Mouse (Mus musculus): ENCODE results near the gene Tex26. TPM values are rescaled to one million over a fixed set of nuclear protein-coding genes. Genes with fewer than 3 reads are reported as not detected.

The Tex26 gene
- polyA plus RNA-seq, 1 experiment: 0.34 TPM

- Histone ChIP-seq H3K4me3 (replicated peaks; ENCODE audit: insufficient read depth, low read depth, low read length) (no peak overlapping the region), H3K27ac (ENCODE audit: insufficient read depth, low read length) (no peak overlapping the region), H3K4me1 (ENCODE audit: control insufficient read depth, insufficient read depth, low read length) (peaks cover 3% of the 10 kb centered on the region; the same call in 1 of the 2 replicates), H3K27me3 (ENCODE audit: control insufficient read depth, insufficient read depth, low read length) (no peaks in the 10 kb centered on the region; the same call in 1 of the 2 replicates)
- WGBS: 74% methylated on average over 13 of the region's 13 CpGs
- TF ChIP-seq CTCF (IDR thresholded peaks at IDR 0.05; ENCODE audit: borderline replicate concordance, insufficient read depth, low read depth, low read length) (no peak), POLR2A (IDR thresholded peaks at IDR 0.05; ENCODE audit: borderline replicate concordance, insufficient read depth, low read length) (no peak)
- no peak for DNase-seq
Observed at GRCm38 (mm10) chr5:149510323-149510722, 70.9 kb downstream of the Tex26 start.

- TF ChIP-seq CTCF (IDR thresholded peaks at IDR 0.05; ENCODE audit: borderline replicate concordance, insufficient read depth, low read depth, low read length) (no peak), POLR2A (IDR thresholded peaks at IDR 0.05; ENCODE audit: borderline replicate concordance, insufficient read depth, low read length) (no peak)
- 60% methylated on average over 3 of the region's 3 CpGs for WGBS
- H3K27ac ChIP-seq (ENCODE audit: insufficient read depth, low read length): no peak overlapping the region
- H3K4me1 ChIP-seq (ENCODE audit: control insufficient read depth, insufficient read depth, low read length): peaks cover 3% of the 10 kb centered on the region; the same call in 1 of the 2 replicates
- no peak overlapping the region for H3K4me3 ChIP-seq (replicated peaks; ENCODE audit: insufficient read depth, low read depth, low read length)
- DNase-seq: no peak
- no peaks in the 10 kb centered on the region; the same call in 1 of the 2 replicates for H3K27me3 ChIP-seq (ENCODE audit: control insufficient read depth, insufficient read depth, low read length)
Observed at GRCm38 (mm10) chr5:149512695-149513094, 73.2 kb downstream of the Tex26 start.

DNA sequence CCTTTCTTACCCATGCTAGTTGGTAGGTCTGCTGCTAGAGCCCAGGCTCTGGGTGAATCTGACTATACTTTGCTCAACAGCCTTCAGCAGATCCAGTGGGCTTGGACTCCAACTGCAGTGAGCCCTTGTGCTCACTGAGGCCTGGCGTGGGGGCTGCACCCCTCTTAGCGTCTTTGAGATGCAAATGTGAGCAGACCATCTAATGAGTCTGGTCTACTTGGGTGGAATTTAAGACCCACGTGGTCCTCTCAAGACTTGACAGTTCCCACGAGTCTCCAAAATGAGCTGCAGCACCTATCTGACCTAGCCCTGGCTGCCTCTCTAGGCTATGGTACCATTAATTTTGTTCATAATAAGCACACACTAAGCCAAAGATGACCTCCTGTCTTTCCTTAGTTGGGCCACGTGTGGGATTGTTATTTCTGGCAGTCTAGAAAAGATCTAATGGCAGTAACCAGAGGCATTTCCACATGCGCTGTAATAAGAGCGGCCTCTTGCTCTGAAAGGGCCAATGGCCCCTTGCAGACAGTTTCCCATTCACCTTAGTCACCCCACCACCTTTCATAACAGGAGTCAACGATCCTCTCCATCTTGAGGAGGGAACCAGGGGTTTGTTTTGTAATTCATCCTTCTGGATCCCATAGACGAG, 74.1 kb downstream of the Tex26 start:
- TF ChIP-seq POLR2A (IDR thresholded peaks at IDR 0.05; ENCODE audit: borderline replicate concordance, insufficient read depth, low read length): no peak
- TF ChIP-seq CTCF (IDR thresholded peaks at IDR 0.05; ENCODE audit: borderline replicate concordance, insufficient read depth, low read depth, low read length): no peak

DNA sequence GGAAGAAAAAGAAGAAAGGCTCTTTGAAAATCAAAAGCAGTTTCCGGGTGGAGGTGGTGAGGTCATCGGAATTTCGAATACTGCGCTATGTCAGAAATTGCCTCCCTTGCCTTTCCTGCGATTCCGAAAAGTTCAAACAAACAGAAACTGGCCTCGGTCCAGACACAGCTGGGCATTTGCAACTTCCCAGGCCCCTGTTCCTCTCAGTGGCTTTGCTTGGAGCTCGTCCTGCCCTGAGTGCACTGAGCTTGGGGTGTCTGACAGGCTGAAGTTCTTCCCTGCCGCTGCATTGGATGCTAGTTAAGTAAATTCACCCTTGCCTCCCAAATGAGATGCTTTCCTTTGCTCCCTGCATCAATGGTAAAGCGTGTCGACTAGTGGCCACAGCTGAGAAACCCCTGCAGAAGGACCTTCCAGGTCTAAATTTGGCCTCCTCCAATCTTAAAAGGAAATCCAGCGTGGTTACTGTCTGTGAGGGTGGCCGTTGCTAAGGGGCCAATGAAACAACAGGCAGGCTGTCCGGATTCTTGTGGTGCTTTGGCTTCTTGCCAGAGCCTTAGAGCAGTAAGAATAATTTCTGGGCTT, 74.7 kb downstream of the Tex26 start:
- no peak for DNase-seq
- H3K4me3 ChIP-seq (replicated peaks; ENCODE audit: insufficient read depth, low read depth, low read length): no peak overlapping the region
- no peaks in the 10 kb centered on the region; the same call in 1 of the 2 replicates for H3K27me3 ChIP-seq (ENCODE audit: control insufficient read depth, insufficient read depth, low read length)
- TF ChIP-seq CTCF (IDR thresholded peaks at IDR 0.05; ENCODE audit: borderline replicate concordance, insufficient read depth, low read depth, low read length) (no peak), POLR2A (IDR thresholded peaks at IDR 0.05; ENCODE audit: borderline replicate concordance, insufficient read depth, low read length) (no peak)
- WGBS: 31% methylated on average over 14 of the region's 14 CpGs
- peak overlapping the region; percentile 13; the same call in 1 of the 2 replicates for H3K27ac ChIP-seq (ENCODE audit: insufficient read depth, low read length)
- peaks cover 3% of the 10 kb centered on the region; the same call in 1 of the 2 replicates for H3K4me1 ChIP-seq (ENCODE audit: control insufficient read depth, insufficient read depth, low read length)

More for the DNA sequence above, 74.1 kb downstream of the Tex26 start:
- Histone ChIP-seq H3K4me3 (replicated peaks; ENCODE audit: insufficient read depth, low read depth, low read length) (no peak overlapping the region), H3K27me3 (ENCODE audit: control insufficient read depth, insufficient read depth, low read length) (no peaks in the 10 kb centered on the region; the same call in 1 of the 2 replicates), H3K27ac (ENCODE audit: insufficient read depth, low read length) (no peak overlapping the region), H3K4me1 (ENCODE audit: control insufficient read depth, insufficient read depth, low read length) (peaks cover 3% of the 10 kb centered on the region; the same call in 1 of the 2 replicates)
- no peak for DNase-seq
- WGBS: 60% methylated on average over 9 of the region's 9 CpGs

- WGBS: 57% methylated on average over 3 of the region's 3 CpGs
- DNase-seq: no peak
- H3K27ac ChIP-seq (ENCODE audit: insufficient read depth, low read length): no peak overlapping the region
- H3K27me3 ChIP-seq (ENCODE audit: control insufficient read depth, insufficient read depth, low read length): no peaks in the 10 kb centered on the region; the same call in 1 of the 2 replicates
- TF ChIP-seq CTCF (IDR thresholded peaks at IDR 0.05; ENCODE audit: borderline replicate concordance, insufficient read depth, low read depth, low read length) (no peak), POLR2A (IDR thresholded peaks at IDR 0.05; ENCODE audit: borderline replicate concordance, insufficient read depth, low read length) (no peak)
- no peak overlapping the region for H3K4me3 ChIP-seq (replicated peaks; ENCODE audit: insufficient read depth, low read depth, low read length)
- H3K4me1 ChIP-seq (ENCODE audit: control insufficient read depth, insufficient read depth, low read length): peaks cover 3% of the 10 kb centered on the region; the same call in 1 of the 2 replicates
Observed at GRCm38 (mm10) chr5:149514890-149515289, 75.4 kb downstream of the Tex26 start.

- DNase-seq: no peak
- peaks cover 3% of the 10 kb centered on the region; the same call in 1 of the 2 replicates for H3K4me1 ChIP-seq (ENCODE audit: control insufficient read depth, insufficient read depth, low read length)
- no peaks in the 10 kb centered on the region; the same call in 1 of the 2 replicates for H3K27me3 ChIP-seq (ENCODE audit: control insufficient read depth, insufficient read depth, low read length)
- 55% methylated on average over 6 of the region's 6 CpGs for WGBS
- no peak for TF ChIP-seq POLR2A (IDR thresholded peaks at IDR 0.05; ENCODE audit: borderline replicate concordance, insufficient read depth, low read length)
- no peak for TF ChIP-seq CTCF (IDR thresholded peaks at IDR 0.05; ENCODE audit: borderline replicate concordance, insufficient read depth, low read depth, low read length)
- H3K4me3 ChIP-seq (replicated peaks; ENCODE audit: insufficient read depth, low read depth, low read length): no peak overlapping the region
- no peak overlapping the region for H3K27ac ChIP-seq (ENCODE audit: insufficient read depth, low read length)
Observed at GRCm38 (mm10) chr5:149517116-149517515, 77.7 kb downstream of the Tex26 start.

Other genes with a start within 250 kb of the Tex26 start
- 12.5 and 13.5 TPM in 2 replicates for gene Alox5ap, start 174.9 kb upstream of the Tex26 start, polyA plus RNA-seq (2012; rRNA removed)
- gene Medag, start 27.9 kb upstream of the Tex26 start, polyA plus RNA-seq (2012; rRNA removed): 14.2 and 14.7 TPM in 2 replicates
- gene Wdr95, start 89.0 kb downstream of the Tex26 start, polyA plus RNA-seq (2012; rRNA removed): 0.24 and 0.29 TPM in 2 replicates
- gene Hsph1, start 196.7 kb downstream of the Tex26 start, polyA plus RNA-seq (2012; rRNA removed): 111 and 124 TPM in 2 replicates
- 7.8 and 8.3 TPM in 2 replicates for gene B3glct, start 238.6 kb downstream of the Tex26 start, polyA plus RNA-seq (2012; rRNA removed)